8 mouse cellular contexts compared by ENCODE assay signal in the genomic region with DNA sequence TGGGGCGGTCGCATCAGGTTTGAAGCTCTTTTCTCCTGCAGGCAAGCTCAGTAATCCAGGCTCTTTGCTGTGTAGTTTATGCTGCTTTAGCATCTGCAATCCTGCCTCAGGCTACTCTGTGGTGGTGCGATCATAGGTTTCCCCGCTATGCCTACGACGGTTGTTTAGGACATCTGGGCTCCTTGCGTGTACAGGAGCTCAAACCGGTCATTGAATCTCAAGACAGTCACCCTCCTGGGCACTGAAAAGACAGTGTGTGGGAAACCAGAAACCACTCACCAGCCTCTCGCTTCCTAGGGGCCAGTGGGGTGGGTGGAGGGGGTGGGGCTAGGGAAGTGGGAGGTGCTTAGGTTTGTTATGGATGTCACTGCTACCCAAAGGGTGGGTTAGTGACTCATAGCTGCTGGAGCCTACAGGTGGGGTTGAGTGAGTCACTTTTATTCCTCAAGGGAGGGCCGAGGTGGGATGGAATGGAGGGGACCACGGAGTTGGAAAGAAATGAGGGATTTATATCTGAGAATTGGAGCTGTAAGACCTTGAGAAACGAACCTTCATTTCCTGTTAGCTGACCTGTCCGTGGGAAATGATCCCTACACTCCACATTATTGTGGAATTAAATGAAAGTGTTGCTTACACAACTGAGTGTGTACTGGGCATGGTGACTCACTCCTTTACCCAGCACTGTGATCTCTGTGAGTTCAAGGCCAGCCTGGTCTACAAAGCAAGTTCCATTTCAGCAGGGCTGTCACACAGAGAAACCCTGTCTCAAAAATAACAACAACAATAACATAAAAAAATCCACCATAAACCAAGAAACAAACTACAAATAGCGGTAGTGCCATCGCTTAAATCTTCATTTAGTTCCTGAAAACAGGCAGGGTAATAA. TPM values are rescaled to one million over a fixed set of nuclear protein-coding genes. Genes with fewer than 3 reads are reported as not detected.
A peak's percentile ranks its signal among the peaks of the same experiment; 100 is the strongest.
DNase-seq lines count a peak whose midpoint lies in the region; ATAC-seq and TF ChIP-seq lines count a peak whose summit lies in the region.

No protein-coding gene starts in this region.

- peak overlapping the region; percentile 20; the same call in 1 of the 2 replicates for H3K27ac ChIP-seq in gastrocnemius, adult 2 months
- peak overlapping the region; percentile 90 for H3K27ac ChIP-seq in embryonic fibroblast, embryonic 13.5 days (ENCODE audit: insufficient read depth, low read length)
- H3K27ac ChIP-seq in forebrain, embryonic 12.5 days, result no peak overlapping the region
- H3K27ac ChIP-seq in kidney, adult 2 months (ENCODE audit: insufficient read depth, low read depth, low read length), result no peak overlapping the region

- no peak overlapping the region for H3K4me2 ChIP-seq in forebrain, embryonic 12.5 days

- peaks cover 86% of the 10 kb centered on the region for H3K4me1 ChIP-seq in E14TG2a.4 (replicated peaks; ENCODE audit: low read depth, low read length)
- peaks cover 20% of the 10 kb centered on the region for H3K4me1 ChIP-seq in embryonic fibroblast, embryonic 13.5 days (ENCODE audit: control insufficient read depth, insufficient read depth, low read length)
- peaks cover 21% of the 10 kb centered on the region for H3K4me1 ChIP-seq in forebrain, embryonic 12.5 days
- H3K4me1 ChIP-seq in kidney, adult 2 months (ENCODE audit: control insufficient read depth, insufficient read depth, low read length), result peaks cover 7% of the 10 kb centered on the region

- H3K9ac ChIP-seq in forebrain, embryonic 12.5 days, result no peak overlapping the region

- intact Hi-C loops in gastrocnemius, adult 2 months (cut with DNase I), result loop anchor here (2.0 kb wide), 2 partner anchors 43 to 71 kb away; no protein-coding TSS in a partner anchor

- no peak for TF ChIP-seq CTCF in gastrocnemius, adult 2 months (IDR thresholded peaks at IDR 0.05)
- no peak for TF ChIP-seq CTCF in E14TG2a.4 (conservative IDR thresholded peaks at IDR 0.05; ENCODE audit: low read length)
- no peak for TF ChIP-seq CTCF in embryonic fibroblast, embryonic 13.5 days (IDR thresholded peaks at IDR 0.05; ENCODE audit: borderline replicate concordance, insufficient read depth, low read length)
- no peak for TF ChIP-seq CTCF in kidney, adult 2 months (conservative IDR thresholded peaks at IDR 0.05; ENCODE audit: insufficient read depth, insufficient read length, low read depth, low read length)

- no peak for DNase-seq in gastrocnemius, adult 2 months
- DNase-seq in gastrocnemius, adult 8-10 months (ENCODE audit: low spot score in 2 of 2), result no peak
- peak; percentile 66 for DNase-seq in naive thymus-derived CD4-positive, alpha-beta T cell, adult 2 months (ENCODE audit: low read depth)
- no peak for DNase-seq in kidney, adult 2 months
- DNase-seq in cerebellum, postnatal 36 days, result no peak

- no peak overlapping the region for H3K4me3 ChIP-seq in gastrocnemius, adult 2 months
- H3K4me3 ChIP-seq in E14TG2a.4 (replicated peaks; ENCODE audit: low read length), result peak overlapping the region; percentile 72
- peak overlapping the region; percentile 6; the same call in 1 of the 2 replicates for H3K4me3 ChIP-seq in embryonic fibroblast, embryonic 13.5 days (ENCODE audit: insufficient read depth, low read length)
- H3K4me3 ChIP-seq in forebrain, embryonic 12.5 days (replicated peaks), result no peak overlapping the region
- H3K4me3 ChIP-seq in kidney, adult 2 months (ENCODE audit: insufficient read depth, low read depth, low read length), result no peak overlapping the region

- peak; percentile 60 for TF ChIP-seq POLR2A in embryonic fibroblast, embryonic 13.5 days (IDR thresholded peaks at IDR 0.05; ENCODE audit: low read depth, low read length)
- no peak for TF ChIP-seq POLR2A in kidney, adult 2 months (IDR thresholded peaks at IDR 0.05; ENCODE audit: low read depth, low read length)

- no peaks in the 10 kb centered on the region for H3K36me3 ChIP-seq in E14TG2a.4 (ENCODE audit: insufficient read depth, low read length)
- H3K36me3 ChIP-seq in forebrain, embryonic 12.5 days (replicated peaks), result no peaks in the 10 kb centered on the region
- H3K36me3 ChIP-seq in kidney, adult 2 months (ENCODE audit: control insufficient read depth, insufficient read depth, low read length), result no peaks in the 10 kb centered on the region

- no peaks in the 10 kb centered on the region for H3K27me3 ChIP-seq in E14TG2a.4 (ENCODE audit: insufficient read depth, low read length)
- H3K27me3 ChIP-seq in forebrain, embryonic 12.5 days, result peaks cover 10% of the 10 kb centered on the region; the same call in 1 of the 2 replicates
- no peaks in the 10 kb centered on the region for H3K27me3 ChIP-seq in kidney, adult 2 months (replicated peaks; ENCODE audit: control insufficient read depth, insufficient read depth, low read length)

- ATAC-seq in forebrain, embryonic 12.5 days (ENCODE audit: low FRiP score), result no peak

- H3K9me3 ChIP-seq in E14TG2a.4 (ENCODE audit: low read length), result no peaks in the 10 kb centered on the region
- H3K9me3 ChIP-seq in forebrain, embryonic 12.5 days, result no peaks in the 10 kb centered on the region

- WGBS in forebrain, embryonic 12.5 days, result 65% methylated on average over 15 of the region's 15 CpGs
- WGBS in kidney, adult 2 months, result 58% methylated on average over 15 of the region's 15 CpGs

RNA-seq across cellular contexts. Expression of a gene that starts 44.9 kb away (rescaled TPM):
- not detected for total RNA-seq in gastrocnemius, adult 2 months (2021)
- total RNA-seq in gastrocnemius, adult 8-10 months (2022), result not detected
- 0.15 TPM in 1 of 2 replicates, not detected in the other for polyA plus RNA-seq in embryonic fibroblast, embryonic 13.5 days (2011; ENCODE audit: insufficient read length, low read depth, missing spikeins)
- polyA plus RNA-seq in forebrain, embryonic 12.5 days (2016; fragmentation: Nextera tagmentation; extraction: Ambion mirVana), result 0.05 and 0.09 TPM in 2 replicates
- polyA plus RNA-seq in kidney, adult 2 months (2012; rRNA removed), result 6.1 and 7.1 TPM in 2 replicates

Comparison
In these comparisons a context has a peak if more than half of its experiments do, and no peak if none do; other contexts are left out.
1. H3K27ac ChIP-seq: peak in gastrocnemius, adult 2 months (single experiment) and embryonic fibroblast, embryonic 13.5 days (single experiment); none in forebrain, embryonic 12.5 days (single experiment) and kidney, adult 2 months (single experiment).
2. H3K4me3 ChIP-seq: peak in E14TG2a.4 (single experiment) and embryonic fibroblast, embryonic 13.5 days (single experiment); none in gastrocnemius, adult 2 months (single experiment), forebrain, embryonic 12.5 days (single experiment) and kidney, adult 2 months (single experiment).